Mouse (Mus musculus) gastrocnemius, postnatal 14 days (tissue): Measurements from ENCODE around the gene Lzts3. TPM values are rescaled to one million over a fixed set of nuclear protein-coding genes. Genes with fewer than 3 reads are reported as not detected.
"Not testable (repeated sequence)": the region's sequence is repeated elsewhere in the genome, so short reads cannot be mapped to it uniquely, and the experiment has no call there.

Source experiments
- DNase-seq: peaks from one replicate; pipeline ENCODE4 v3.0.0; 2021; ENCODE audit warnings: mixed read lengths
- intact Hi-C: fragments of 180-260 bp; cut with DNase I; formaldehyde crosslinking; loops from one replicate; pipeline ENCODE4 v1.15.1; 2025; ENCODE audit warnings: low total_unique reads
- long read RNA-seq, 2 experiments: library from polyadenylated mRNA; stranded (forward); transcript quantifications; one replicate each; pipeline ENCODE4 v2.0.0; 2021
- total RNA-seq, 2 experiments: library from RNA; stranded (reverse); gene quantifications; 2 replicates each; pipeline ENCODE4 v1.2.3; 2021

Lzts3 gene
- 1 to 10 TPM; 1.7 to 2.5 TPM for total RNA-seq
- long read RNA-seq, experiment 1 = 0 reads
- long read RNA-seq, experiment 2, full-length matches to known transcripts = 1 of 1 reads
- long read RNA-seq, experiment 2, partial matches to known transcripts = 0 of 1 reads
- long read RNA-seq, experiment 2, other reads (novel, unspliced or antisense) = 0 of 1 reads

GRCm38 (mm10) chr2:130642684-130643369 is at the start of gene Lzts3:
Gene Lzts3 (minus strand): TSS chr2:130642803.
- intact Hi-C loops = no loop called here

GRCm38 (mm10) chr2:130689011-130689410 is 46.4 kb upstream of the Lzts3 start:
- intact Hi-C loops = no loop called here
- no peak for DNase-seq

More at GRCm38 (mm10) chr2:130642684-130643369, at the start of gene Lzts3:
- peak; percentile 96 for DNase-seq

GRCm38 (mm10) chr2:130685426-130685825 is 42.8 kb upstream of the Lzts3 start:
- intact Hi-C loops = no loop called here
- DNase-seq = no peak

- intact Hi-C loops = no loop called here
- DNase-seq = no peak
Measured at GRCm38 (mm10) chr2:130681531-130681930, 38.9 kb upstream of the Lzts3 start.

- intact Hi-C loops = no loop called here
- no peak for DNase-seq
Measured at GRCm38 (mm10) chr2:130679899-130680298, 37.3 kb upstream of the Lzts3 start.

GRCm38 (mm10) chr2:130679154-130679553 is 36.6 kb upstream of the Lzts3 start:
- intact Hi-C loops = no loop called here

GRCm38 (mm10) chr2:130677211-130677610 is 34.6 kb upstream of the Lzts3 start:
- intact Hi-C loops = no loop called here
- DNase-seq = no peak

More at GRCm38 (mm10) chr2:130679154-130679553, 36.6 kb upstream of the Lzts3 start:
- DNase-seq = no peak

GRCm38 (mm10) chr2:130667559-130667958 is 25.0 kb upstream of the Lzts3 start, which contains the start of gene Itpa:
Gene Itpa (plus strand): TSS chr2:130667610.
- intact Hi-C loops = no loop called here

GRCm38 (mm10) chr2:130664102-130664701 is 21.6 kb upstream of the Lzts3 start, which contains the start of gene Ddrgk1:
Gene Ddrgk1 (minus strand): TSS chr2:130664659.
- peak; percentile 93 for DNase-seq
- intact Hi-C loops = no loop called here

More at GRCm38 (mm10) chr2:130667559-130667958, 25.0 kb upstream of the Lzts3 start, which contains the start of gene Itpa:
- DNase-seq = peak; percentile 89

GRCm38 (mm10) chr2:130663342-130663741 is 20.7 kb upstream of the Lzts3 start:
- DNase-seq = no peak
- intact Hi-C loops = no loop called here

GRCm38 (mm10) chr2:130658530-130658929 is 15.9 kb upstream of the Lzts3 start:
- intact Hi-C loops = no loop called here
- DNase-seq = no peak

GRCm38 (mm10) chr2:130657541-130657940 is 14.9 kb upstream of the Lzts3 start:
- intact Hi-C loops = no loop called here

GRCm38 (mm10) chr2:130656536-130656935 is 13.9 kb upstream of the Lzts3 start:
- intact Hi-C loops = no loop called here
- no peak for DNase-seq

More at GRCm38 (mm10) chr2:130657541-130657940, 14.9 kb upstream of the Lzts3 start:
- DNase-seq = no peak

- no peak for DNase-seq
- intact Hi-C loops = no loop called here
Measured at GRCm38 (mm10) chr2:130655660-130656339, 13.2 kb upstream of the Lzts3 start.

- intact Hi-C loops = no loop called here
Measured at GRCm38 (mm10) chr2:130653760-130654159, 11.2 kb upstream of the Lzts3 start.

GRCm38 (mm10) chr2:130653303-130653702 is 10.7 kb upstream of the Lzts3 start:
- intact Hi-C loops = no loop called here
- no peak for DNase-seq

More at GRCm38 (mm10) chr2:130653760-130654159, 11.2 kb upstream of the Lzts3 start:
- no peak for DNase-seq

- intact Hi-C loops, DNase-seq: not testable (repeated sequence)
Measured at GRCm38 (mm10) chr2:130649028-130649427, 6.4 kb upstream of the Lzts3 start.

- no peak for DNase-seq
- intact Hi-C loops = no loop called here
Measured at GRCm38 (mm10) chr2:130645198-130645597, 2.6 kb upstream of the Lzts3 start.

- intact Hi-C loops = no loop called here
Measured at GRCm38 (mm10) chr2:130642197-130642660, 374 bp downstream of the Lzts3 start.

More at GRCm38 (mm10) chr2:130642197-130642660, 374 bp downstream of the Lzts3 start:
- no peak for DNase-seq
